Mouse (Mus musculus): ENCODE measurements around the gene Tnni2.

GRCm38 (mm10) chr7:142399250-142399649, 42.4 kb upstream of the Tnni2 start:
- no peak for TF ChIP-seq POLR2A (IDR thresholded peaks at IDR 0.05; ENCODE audit: borderline replicate concordance, extremely low read depth, insufficient read depth, insufficient read length, poor library complexity, severe bottlenecking)
- TF ChIP-seq CTCF (IDR thresholded peaks at IDR 0.05; ENCODE audit: borderline replicate concordance, extremely low read depth, insufficient read depth, insufficient read length), result no peak

Data from brain, embryonic 14.5 days (tissue).